Mouse (Mus musculus): ENCODE measurements around the gene Alpi.

GRCm38 (mm10) chr1:87141550-87141949 is 40.1 kb upstream of the Alpi start:
- TF ChIP-seq CTCF (IDR thresholded peaks at IDR 0.05; ENCODE audit: borderline replicate concordance, insufficient read depth, low read length) = no peak
- TF ChIP-seq POLR2A (IDR thresholded peaks at IDR 0.05; ENCODE audit: low read depth, low read length) = no peak

Measured in embryonic fibroblast, embryonic 13.5 days (primary cell).